Comparison of ENCODE assay signal across 20 mouse cellular contexts in the genomic region with DNA sequence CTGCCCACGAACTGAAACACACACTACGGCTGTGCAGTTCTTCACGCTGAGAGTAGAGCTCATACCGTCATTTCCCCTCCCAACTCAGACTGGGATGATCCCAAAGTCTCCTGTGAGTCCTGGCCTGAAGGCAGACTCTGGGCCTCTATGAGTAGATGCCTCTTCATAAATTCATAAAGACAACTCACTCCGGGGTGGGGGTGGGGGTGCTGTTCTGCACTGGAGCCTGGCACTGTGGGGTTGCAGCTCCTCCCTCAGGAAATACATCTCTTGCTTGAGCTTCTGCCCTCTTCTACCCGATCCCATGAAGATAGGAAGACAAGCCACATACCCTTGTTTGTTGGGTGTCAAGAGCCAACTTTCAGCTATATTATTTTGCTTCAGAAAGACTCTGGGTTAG. TPM values are rescaled to one million over a fixed set of nuclear protein-coding genes. Genes with fewer than 3 reads are reported as not detected.
DNase-seq lines count a peak whose midpoint lies in the region; ATAC-seq and TF ChIP-seq lines count a peak whose summit lies in the region.
"Had no signal": no experiment of that assay in that cellular context is flagged by ENCODE, and none has a peak within 500 bp of the region (broad histone marks: within the 10 kb centered on the region; RNA-seq: fewer than 3 reads in every experiment).

No protein-coding gene starts in this region.

- no peak overlapping the region for H3K4me2 ChIP-seq in forebrain, embryonic 13.5 days
- H3K4me2 ChIP-seq in kidney, embryonic 16.5 days (replicated peaks; ENCODE audit: low read depth, low read length) = no peak overlapping the region
- H3K4me2 ChIP-seq: hindbrain, embryonic 15.5 days; midbrain, embryonic 11.5 days; neural tube, embryonic 12.5 days had no signal

- TF ChIP-seq CTCF in spleen, adult 2 months (IDR thresholded peaks at IDR 0.05; ENCODE audit: extremely low read depth, insufficient read depth, insufficient read length, insufficient replicate concordance) = peak; percentile 10; the same call in 1 of the 2 replicates

- no peak overlapping the region for H3K9ac ChIP-seq in forebrain, embryonic 13.5 days
- H3K9ac ChIP-seq in kidney, embryonic 16.5 days (replicated peaks; ENCODE audit: low read length) = no peak overlapping the region
- H3K9ac ChIP-seq: hindbrain, embryonic 15.5 days; neural tube, embryonic 12.5 days had no signal

- H3K27ac ChIP-seq in spleen, adult 2 months (ENCODE audit: insufficient read depth, low read length) = no peak overlapping the region
- no peak overlapping the region for H3K27ac ChIP-seq in forebrain, embryonic 13.5 days
- no peak overlapping the region for H3K27ac ChIP-seq in kidney, embryonic 16.5 days (ENCODE audit: low read length)
- H3K27ac ChIP-seq: heart, adult 2 months; hindbrain, embryonic 15.5 days; neural tube, embryonic 12.5 days had no signal

- H3K9me3 ChIP-seq in forebrain, embryonic 13.5 days (replicated peaks) = no peaks in the 10 kb centered on the region
- H3K9me3 ChIP-seq in kidney, embryonic 16.5 days (ENCODE audit: low read length) = no peaks in the 10 kb centered on the region
- H3K9me3 ChIP-seq: hindbrain, embryonic 15.5 days; neural tube, embryonic 12.5 days had no signal

- no peak for DNase-seq in spleen, adult 2 months (ENCODE audit: low read depth in 1 of 2, low spot score in 2 of 2)
- DNase-seq in spleen, postnatal 36 days (ENCODE audit: low spot score in 2 of 2) = no peak
- DNase-seq in NIH3T3 (ENCODE audit: low read depth) = peak; percentile 30
- DNase-seq in induced T-regulatory cell, adult 2 months (ENCODE audit: low read depth) = peak; percentile 60
- peak; percentile 29 to 51 for DNase-seq in thymus, postnatal 36 days
- DNase-seq: adrenal gland, adult 8-10 months; cerebellum, postnatal 10 days; gastrocnemius, postnatal 10 days; heart, adult 2 months; heart, postnatal 14 days; kidney, adult 18-20 months; kidney, postnatal 14 days; liver; right cerebral cortex, adult 18-20 months had no signal

- H3K36me3 ChIP-seq in spleen, adult 2 months (ENCODE audit: control insufficient read depth, insufficient read depth, low read length) = no peaks in the 10 kb centered on the region
- no peaks in the 10 kb centered on the region for H3K36me3 ChIP-seq in forebrain, embryonic 13.5 days (ENCODE audit: poor library complexity, severe bottlenecking)
- no peaks in the 10 kb centered on the region for H3K36me3 ChIP-seq in kidney, embryonic 16.5 days (ENCODE audit: insufficient read depth, low read length)
- H3K36me3 ChIP-seq: hindbrain, embryonic 15.5 days; neural tube, embryonic 12.5 days had no signal

- H3K4me1 ChIP-seq in spleen, adult 2 months (ENCODE audit: control insufficient read depth, insufficient read depth, insufficient read length) = no peaks in the 10 kb centered on the region; the same call in 1 of the 2 replicates
- H3K4me1 ChIP-seq in forebrain, embryonic 13.5 days = no peaks in the 10 kb centered on the region
- H3K4me1 ChIP-seq in kidney, embryonic 16.5 days (ENCODE audit: insufficient read depth, low read length) = no peaks in the 10 kb centered on the region
- H3K4me1 ChIP-seq: hindbrain, embryonic 15.5 days; neural tube, embryonic 12.5 days had no signal

- TF ChIP-seq POLR2A in spleen, adult 2 months (IDR thresholded peaks at IDR 0.05; ENCODE audit: low read depth, low read length) = no peak

- 62% methylated on average over 6 of the region's 6 CpGs for WGBS in spleen, adult 2 months
- 87% methylated on average over 6 of the region's 6 CpGs for WGBS in forebrain, embryonic 13.5 days
- WGBS in kidney, embryonic 16.5 days = 81% methylated on average over 6 of the region's 6 CpGs

- no peak overlapping the region for H3K4me3 ChIP-seq in spleen, adult 2 months (ENCODE audit: extremely low read depth, insufficient read depth, insufficient read length)
- H3K4me3 ChIP-seq in forebrain, embryonic 13.5 days = no peak overlapping the region
- H3K4me3 ChIP-seq in kidney, embryonic 16.5 days (ENCODE audit: low read length) = no peak overlapping the region
- H3K4me3 ChIP-seq: heart, adult 2 months; hindbrain, embryonic 15.5 days; neural tube, embryonic 12.5 days had no signal

- H3K27me3 ChIP-seq in spleen, adult 2 months (ENCODE audit: control insufficient read depth, insufficient read depth, low read length) = no peaks in the 10 kb centered on the region
- H3K27me3 ChIP-seq in forebrain, embryonic 13.5 days = no peaks in the 10 kb centered on the region
- H3K27me3 ChIP-seq in kidney, embryonic 16.5 days (ENCODE audit: insufficient read depth, low read length) = no peaks in the 10 kb centered on the region
- H3K27me3 ChIP-seq: hindbrain, embryonic 15.5 days; neural tube, embryonic 12.5 days had no signal

- no peak for ATAC-seq in forebrain, embryonic 13.5 days
- no peak for ATAC-seq in kidney, embryonic 16.5 days (ENCODE audit: low FRiP score, low TSS enrichment)
- ATAC-seq: lung, postnatal 0 days had no signal

RNA-seq across cellular contexts. Expression of a gene that starts 59.9 kb away (rescaled TPM):
- polyA plus RNA-seq in spleen, adult 2 months (2012; rRNA removed) = 31.8 and 40.7 TPM in 2 replicates
- 9.3 and 10.7 TPM in 2 replicates for polyA plus RNA-seq in forebrain, embryonic 13.5 days (2015; fragmentation: Nextera tagmentation; extraction: Ambion mirVana)
- 69.3 and 72.7 TPM in 2 replicates for polyA plus RNA-seq in kidney, embryonic 16.5 days (2015; fragmentation: Nextera tagmentation; extraction: Ambion mirVana)

Comparison
In these comparisons a context has a peak if more than half of its experiments do, and no peak if none do; other contexts are left out.
1. DNase-seq: peak in NIH3T3 (single experiment), induced T-regulatory cell, adult 2 months (single experiment) and thymus, postnatal 36 days (2 of 2); none in spleen, adult 2 months (0 of 2) and spleen, postnatal 36 days (0 of 2).